Mouse (Mus musculus) limb, embryonic 10.5 days (tissue): Measurements from ENCODE around the gene Evi2b. TPM values are rescaled to one million over a fixed set of nuclear protein-coding genes. Genes with fewer than 3 reads are reported as not detected.

Source experiments
- DNase-seq: peaks from one replicate; pipeline ENCODE4 v3.0.0-alpha.2; 2017; ENCODE audit warnings: low spot score
- H3K27ac ChIP-seq: fragments of 300-500 bp; sonication (generic); 2 replicates; pipeline ENCODE4 v1.5.1; 2016; ENCODE audit warnings: mild to moderate bottlenecking
- H3K27me3 ChIP-seq: fragments of 300-500 bp; sonication (generic); 2 replicates; pipeline ENCODE4 v1.6.1; 2016; ENCODE audit warnings: low read depth, mild to moderate bottlenecking; ENCODE audit not compliant: poor library complexity, severe bottlenecking
- H3K36me3 ChIP-seq: fragments of 300-500 bp; sonication (generic); 2 replicates; pipeline ENCODE4 v1.6.1; 2016; ENCODE audit warnings: mild to moderate bottlenecking, moderate library complexity
- H3K4me1 ChIP-seq: fragments of 300-500 bp; sonication (generic); 2 replicates; pipeline ENCODE4 v1.6.1; 2016
- H3K4me3 ChIP-seq: fragments of 300-500 bp; sonication (generic); 2 replicates; pipeline ENCODE4 v1.5.1; 2016; ENCODE audit warnings: mild to moderate bottlenecking, moderate library complexity
- H3K9me3 ChIP-seq: fragments of 300-500 bp; sonication (generic); replicated peaks from 2 replicates; pipeline ENCODE4 v1.6.1; 2016; ENCODE audit warnings: mild to moderate bottlenecking
- WGBS: fragments of 180-500 bp; shearing (Covaris S2); methylation state at CpG from one replicate; pipeline ENCODE4 v1.1.7; 2016; 5-methylcytosine and 5-hydroxymethylcytosine counted together
- polyA plus RNA-seq: library from polyadenylated mRNA; unstranded; fragments of >200 nt; fragmentation: Nextera tagmentation; extraction: Ambion mirVana; gene quantifications from 2 replicates; pipeline ENCODE4 v1.2.1, GENCODE M21; 2016

Evi2b gene
- polyA plus RNA-seq, 1 experiment from 2014 or later = 0.16 TPM

GRCm38 (mm10) chr11:79515798-79516197 is 7.8 kb downstream of the Evi2b start:
- 98% methylated on average over 2 of the region's 2 CpGs for WGBS
- Histone ChIP-seq H3K27ac (no peak overlapping the region), H3K4me1 (no peaks in the 10 kb centered on the region), H3K9me3 (no peaks in the 10 kb centered on the region), H3K27me3 (no peaks in the 10 kb centered on the region), H3K4me3 (no peak overlapping the region), H3K36me3 (no peaks in the 10 kb centered on the region)
- no peak for DNase-seq

GRCm38 (mm10) chr11:79515331-79515730 is 8.2 kb downstream of the Evi2b start:
- Histone ChIP-seq H3K36me3 (no peaks in the 10 kb centered on the region), H3K9me3 (no peaks in the 10 kb centered on the region), H3K27me3 (no peaks in the 10 kb centered on the region), H3K27ac (no peak overlapping the region), H3K4me1 (no peaks in the 10 kb centered on the region), H3K4me3 (no peak overlapping the region)
- no peak for DNase-seq
- WGBS = 84% methylated on average over 6 of the region's 6 CpGs

- no peak for DNase-seq
- Histone ChIP-seq H3K9me3 (no peaks in the 10 kb centered on the region), H3K27ac (no peak overlapping the region), H3K27me3 (no peaks in the 10 kb centered on the region), H3K4me1 (no peaks in the 10 kb centered on the region), H3K36me3 (no peaks in the 10 kb centered on the region), H3K4me3 (no peak overlapping the region)
- WGBS = 90% methylated on average over 3 of the region's 3 CpGs
Measured at GRCm38 (mm10) chr11:79511970-79512369, 11.6 kb downstream of the Evi2b start.

- WGBS = 90% methylated on average over 7 of the region's 7 CpGs
- H3K9me3 ChIP-seq = no peaks in the 10 kb centered on the region
- H3K27me3 ChIP-seq = no peaks in the 10 kb centered on the region
- no peaks in the 10 kb centered on the region for H3K4me1 ChIP-seq
- no peak overlapping the region for H3K27ac ChIP-seq
- no peaks in the 10 kb centered on the region for H3K36me3 ChIP-seq
- H3K4me3 ChIP-seq = no peak overlapping the region
- no peak for DNase-seq
Measured at GRCm38 (mm10) chr11:79504506-79504905, 19.1 kb downstream of the Evi2b start.

GRCm38 (mm10) chr11:79503845-79504244 is 19.7 kb downstream of the Evi2b start, which contains the start of gene Omg:
Gene Omg, minus strand, starts transcription at chr11:79504084.
- H3K36me3 ChIP-seq = no peaks in the 10 kb centered on the region
- DNase-seq = no peak
- H3K4me3 ChIP-seq = no peak within 1 kb of the TSS
- no peaks in the 10 kb centered on the region for H3K9me3 ChIP-seq
- 68% methylated on average over 8 of the region's 8 CpGs for WGBS
- no peak within 1 kb of the TSS for H3K27ac ChIP-seq
- no peaks in the 10 kb centered on the region for H3K4me1 ChIP-seq
- H3K27me3 ChIP-seq = no peaks in the 10 kb centered on the region

- Histone ChIP-seq H3K9me3 (no peaks in the 10 kb centered on the region), H3K27ac (no peak overlapping the region), H3K27me3 (no peaks in the 10 kb centered on the region), H3K4me1 (no peaks in the 10 kb centered on the region), H3K4me3 (no peak overlapping the region), H3K36me3 (no peaks in the 10 kb centered on the region)
- DNase-seq = no peak
- 83% methylated on average over 2 of the region's 2 CpGs for WGBS
Measured at GRCm38 (mm10) chr11:79502917-79503316, 20.6 kb downstream of the Evi2b start.

- H3K4me3 ChIP-seq = no peak overlapping the region
- no peak overlapping the region for H3K27ac ChIP-seq
- no peak for DNase-seq
- H3K9me3 ChIP-seq = no peaks in the 10 kb centered on the region
- H3K4me1 ChIP-seq = no peaks in the 10 kb centered on the region
- peaks cover 20% of the 10 kb centered on the region for H3K36me3 ChIP-seq
- H3K27me3 ChIP-seq = no peaks in the 10 kb centered on the region
- 92% methylated on average over 10 of the region's 10 CpGs for WGBS
Measured at GRCm38 (mm10) chr11:79494976-79495800, 28.4 kb downstream of the Evi2b start.

- DNase-seq = no peak
- Histone ChIP-seq H3K36me3 (peaks cover 54% of the 10 kb centered on the region), H3K4me1 (no peaks in the 10 kb centered on the region), H3K4me3 (no peak overlapping the region), H3K9me3 (no peaks in the 10 kb centered on the region), H3K27ac (no peak overlapping the region), H3K27me3 (no peaks in the 10 kb centered on the region)
Measured at GRCm38 (mm10) chr11:79484721-79485120, 38.8 kb downstream of the Evi2b start.

- Histone ChIP-seq H3K27me3 (no peaks in the 10 kb centered on the region), H3K27ac (no peak overlapping the region), H3K36me3 (peaks cover 53% of the 10 kb centered on the region), H3K4me3 (no peak overlapping the region), H3K9me3 (no peaks in the 10 kb centered on the region), H3K4me1 (no peaks in the 10 kb centered on the region)
- WGBS = 81% methylated on average over 7 of the region's 7 CpGs
- no peak for DNase-seq
Measured at GRCm38 (mm10) chr11:79483876-79484528, 39.6 kb downstream of the Evi2b start.

GRCm38 (mm10) chr11:79483392-79483791 is 40.2 kb downstream of the Evi2b start:
- H3K4me3 ChIP-seq = no peak overlapping the region
- H3K4me1 ChIP-seq = no peaks in the 10 kb centered on the region
- WGBS = 96% methylated on average over 6 of the region's 6 CpGs
- no peaks in the 10 kb centered on the region for H3K27me3 ChIP-seq
- no peak for DNase-seq
- H3K36me3 ChIP-seq = peaks cover 56% of the 10 kb centered on the region
- no peak overlapping the region for H3K27ac ChIP-seq
- H3K9me3 ChIP-seq = no peaks in the 10 kb centered on the region

GRCm38 (mm10) chr11:79468097-79468496 is 55.5 kb downstream of the Evi2b start:
- Histone ChIP-seq H3K4me3 (no peak overlapping the region), H3K27me3 (no peaks in the 10 kb centered on the region), H3K4me1 (no peaks in the 10 kb centered on the region), H3K27ac (no peak overlapping the region), H3K9me3 (no peaks in the 10 kb centered on the region), H3K36me3 (peaks cover 75% of the 10 kb centered on the region)
- 85% methylated on average over 1 of the region's 1 CpGs for WGBS
- DNase-seq = no peak
